Mouse (Mus musculus) lung, postnatal 0 days (tissue): Measurements from ENCODE around the gene Tmem54. TPM values are rescaled to one million over a fixed set of nuclear protein-coding genes. Genes with fewer than 3 reads are reported as not detected.

Source experiments
- ATAC-seq: fragments of 200-750 bp; cut with Nextera tagmentation; 2 replicates; pipeline ENCODE4 v1.8.0; 2017; ENCODE audit warnings: moderate library complexity
- DNase-seq: peaks from one replicate; pipeline ENCODE4 v3.0.0-alpha.2; 2016; ENCODE audit warnings: low spot score
- H3K27ac ChIP-seq: fragments of 300-500 bp; sonication (generic); 2 replicates; pipeline ENCODE4 v1.5.1; 2014; ENCODE audit warnings: antibody characterized with exemption, mild to moderate bottlenecking, low read length, mixed read lengths
- H3K27me3 ChIP-seq: fragments of 300-500 bp; sonication (generic); replicated peaks from 2 replicates; pipeline ENCODE4 v1.6.1; 2014; ENCODE audit warnings: low read length, mixed read lengths; ENCODE audit not compliant: insufficient read depth
- H3K36me3 ChIP-seq: fragments of 300-500 bp; sonication (generic); 2 replicates; pipeline ENCODE4 v1.6.1; 2014; ENCODE audit warnings: low read length, mixed read lengths; ENCODE audit not compliant: insufficient read depth
- H3K4me1 ChIP-seq: fragments of 300-500 bp; sonication (generic); 2 replicates; pipeline ENCODE4 v1.6.1; 2014; ENCODE audit warnings: antibody characterized with exemption, low read depth, low read length, mixed read lengths; ENCODE audit not compliant: insufficient read depth
- H3K4me2 ChIP-seq: fragments of 300-500 bp; sonication (generic); replicated peaks from 2 replicates; pipeline ENCODE4 v1.6.1; 2014; ENCODE audit warnings: low read depth, mild to moderate bottlenecking, low read length, moderate library complexity, mixed read lengths
- H3K4me3 ChIP-seq: fragments of 300-500 bp; sonication (generic); 2 replicates; pipeline ENCODE4 v1.5.1; 2014; ENCODE audit warnings: low read depth, low read length
- H3K9ac ChIP-seq: fragments of 300-500 bp; sonication (generic); replicated peaks from 2 replicates; pipeline ENCODE4 v1.6.1; 2014; ENCODE audit warnings: low read depth, mild to moderate bottlenecking
- H3K9me3 ChIP-seq: fragments of 300-500 bp; sonication (generic); 2 replicates; pipeline ENCODE4 v1.6.1; 2016; ENCODE audit warnings: low read length, mixed read lengths
- CTCF ChIP-seq: IDR thresholded peaks from 2 replicates; pipeline ENCODE4 v1.5.1; 2016; ENCODE audit warnings: antibody characterized with exemption, mild to moderate bottlenecking
- EP300 ChIP-seq: IDR thresholded peaks from 2 replicates; pipeline ENCODE4 v1.6.1; 2016; ENCODE audit warnings: antibody characterized with exemption, mild to moderate bottlenecking, control low read depth
- WGBS: fragments of 180-500 bp; shearing (Covaris S2); extraction: QIAGEN DNeasy Blood & Tissue Kit; methylation state at CpG from one replicate; pipeline ENCODE4 v1.1.7; 2014; 5-methylcytosine and 5-hydroxymethylcytosine counted together
- polyA plus RNA-seq: library from polyadenylated mRNA; unstranded; fragments of >200 nt; fragmentation: Nextera tagmentation; extraction: Ambion mirVana; gene quantifications from 2 replicates; pipeline ENCODE4 v1.2.1, GENCODE M21; 2015

The Tmem54 gene
- polyA plus RNA-seq, 1 experiment from 2014 or later = 2.4 TPM

GRCm38 (mm10) chr4:129087850-129088249 is 17.5 kb upstream of the Tmem54 start:
- 43% methylated on average over 5 of the region's 5 CpGs for WGBS
- no peak overlapping the region for H3K9ac ChIP-seq
- no peaks in the 10 kb centered on the region for H3K27me3 ChIP-seq
- no peak overlapping the region for H3K4me2 ChIP-seq
- H3K36me3 ChIP-seq = no peaks in the 10 kb centered on the region
- ATAC-seq (no peak), DNase-seq (no peak)
- TF ChIP-seq CTCF (no peak), EP300 (no peak)
- no peaks in the 10 kb centered on the region for H3K4me1 ChIP-seq
- H3K9me3 ChIP-seq = no peaks in the 10 kb centered on the region
- H3K4me3 ChIP-seq = no peak overlapping the region
- no peak overlapping the region for H3K27ac ChIP-seq

- no peak for ATAC-seq
- no peaks in the 10 kb centered on the region for H3K27me3 ChIP-seq
- H3K9me3 ChIP-seq = no peaks in the 10 kb centered on the region
- H3K4me2 ChIP-seq = no peak overlapping the region
- no peaks in the 10 kb centered on the region for H3K36me3 ChIP-seq
- no peak for TF ChIP-seq CTCF
- no peak for TF ChIP-seq EP300
- WGBS = 17% methylated on average over 15 of the region's 15 CpGs
- no peak for DNase-seq
- no peaks in the 10 kb centered on the region for H3K4me1 ChIP-seq
- H3K9ac ChIP-seq = no peak overlapping the region
- no peak overlapping the region for H3K27ac ChIP-seq
- H3K4me3 ChIP-seq = no peak overlapping the region
Observed at GRCm38 (mm10) chr4:129095276-129095675, 10.1 kb upstream of the Tmem54 start.

GRCm38 (mm10) chr4:129097006-129097405 is 8.3 kb upstream of the Tmem54 start:
- H3K27me3 ChIP-seq = no peaks in the 10 kb centered on the region
- 68% methylated on average over 7 of the region's 7 CpGs for WGBS

GRCm38 (mm10) chr4:129102133-129102829 is 3.1 kb upstream of the Tmem54 start:
- 70% methylated on average over 14 of the region's 14 CpGs for WGBS
- ATAC-seq (no peak), DNase-seq (no peak)
- H3K4me3 ChIP-seq = no peak overlapping the region
- H3K4me2 ChIP-seq = no peak overlapping the region
- no peaks in the 10 kb centered on the region for H3K36me3 ChIP-seq
- H3K4me1 ChIP-seq = no peaks in the 10 kb centered on the region
- H3K9me3 ChIP-seq = no peaks in the 10 kb centered on the region
- H3K9ac ChIP-seq = no peak overlapping the region
- no peak overlapping the region for H3K27ac ChIP-seq
- peaks cover 6% of the 10 kb centered on the region; the same call in 1 of the 2 replicates for H3K27me3 ChIP-seq
- no peak for TF ChIP-seq CTCF
- TF ChIP-seq EP300 = no peak

More at GRCm38 (mm10) chr4:129097006-129097405, 8.3 kb upstream of the Tmem54 start:
- H3K9me3 ChIP-seq = no peaks in the 10 kb centered on the region
- H3K4me1 ChIP-seq = no peaks in the 10 kb centered on the region
- no peak overlapping the region for H3K9ac ChIP-seq
- no peak overlapping the region for H3K4me2 ChIP-seq
- H3K4me3 ChIP-seq = no peak overlapping the region
- no peak overlapping the region for H3K27ac ChIP-seq
- no peak for DNase-seq
- TF ChIP-seq EP300 = no peak
- TF ChIP-seq CTCF = no peak
- no peak for ATAC-seq
- H3K36me3 ChIP-seq = no peaks in the 10 kb centered on the region

GRCm38 (mm10) chr4:129106073-129106472 is 725 bp downstream of the Tmem54 start:
- no peak for TF ChIP-seq EP300
- no peak overlapping the region for H3K27ac ChIP-seq
- no peaks in the 10 kb centered on the region for H3K4me1 ChIP-seq
- peaks cover 6% of the 10 kb centered on the region; the same call in 1 of the 2 replicates for H3K27me3 ChIP-seq
- no peaks in the 10 kb centered on the region for H3K9me3 ChIP-seq
- H3K36me3 ChIP-seq = no peaks in the 10 kb centered on the region
- H3K9ac ChIP-seq = no peak overlapping the region
- WGBS = 24% methylated on average over 9 of the region's 9 CpGs
- H3K4me3 ChIP-seq = no peak overlapping the region
- no peak for DNase-seq
- no peak overlapping the region for H3K4me2 ChIP-seq
- no peak for ATAC-seq

GRCm38 (mm10) chr4:129107348-129107899 is 2.1 kb downstream of the Tmem54 start:
- 44% methylated on average over 10 of the region's 10 CpGs for WGBS
- DNase-seq = no peak
- no peak overlapping the region for H3K9ac ChIP-seq
- H3K27me3 ChIP-seq = peaks cover 6% of the 10 kb centered on the region; the same call in 1 of the 2 replicates
- H3K36me3 ChIP-seq = no peaks in the 10 kb centered on the region
- H3K4me3 ChIP-seq = no peak overlapping the region
- no peak for TF ChIP-seq EP300
- no peak for TF ChIP-seq CTCF
- H3K9me3 ChIP-seq = no peaks in the 10 kb centered on the region
- no peaks in the 10 kb centered on the region for H3K4me1 ChIP-seq
- no peak overlapping the region for H3K4me2 ChIP-seq
- H3K27ac ChIP-seq = no peak overlapping the region
- ATAC-seq = no peak
